Mouse (Mus musculus) lung, adult 2 months (tissue): ENCODE data around the gene Epo.

ENCODE experiments used
- CTCF ChIP-seq: fragments of 200-500 bp; IDR thresholded peaks from 2 replicates; pipeline ENCODE4 v1.5.1; 2011; ENCODE audit warnings: mild to moderate bottlenecking, low read length, control low read depth; ENCODE audit not compliant: insufficient read depth
- POLR2A ChIP-seq: fragments of 200-500 bp; IDR thresholded peaks from 2 replicates; pipeline ENCODE4 v1.6.1; 2011; ENCODE audit warnings: low read depth, mild to moderate bottlenecking, control low read depth, low read length, borderline replicate concordance; ENCODE audit errors: extremely low read depth

DNA sequence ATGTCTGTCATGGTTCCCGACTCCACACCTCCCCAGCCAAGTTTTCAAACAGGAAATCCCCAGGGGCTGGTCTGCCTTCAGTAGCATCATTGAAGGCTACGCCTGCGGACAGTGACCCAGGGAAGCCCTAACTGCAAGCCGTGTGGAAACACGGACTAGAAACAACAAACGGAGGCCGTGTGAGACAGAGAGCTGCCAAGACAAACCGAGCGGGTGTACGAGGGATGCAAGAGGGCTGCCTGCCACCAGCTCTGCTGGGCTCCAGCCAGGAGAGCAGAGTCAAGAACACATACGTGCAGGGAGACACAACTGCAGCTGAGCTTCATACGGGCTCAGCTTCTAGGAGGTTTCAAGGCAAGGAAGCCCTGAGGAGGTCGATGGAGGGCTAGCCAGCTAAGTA is 39.2 kb downstream of the Epo start:
- TF ChIP-seq POLR2A (no peak), CTCF (no peak)
